Mouse (Mus musculus) ES-Bruce4 (cell line): ENCODE results near the gene Chrna3.

Experiments
- CTCF ChIP-seq: IDR thresholded peaks from one replicate; pipeline ENCODE4 v1.8.1; 2011; ENCODE audit warnings: low read depth, low read length
- POLR2A ChIP-seq: IDR thresholded peaks from one replicate; pipeline ENCODE4 v1.8.1; 2011; ENCODE audit warnings: low read length; ENCODE audit not compliant: insufficient read depth

GRCm38 (mm10) chr9:55067965-55068265 lies 41.6 kb upstream of the Chrna3 start:
- TF ChIP-seq CTCF = no peak
- TF ChIP-seq POLR2A = no peak
